Mouse (Mus musculus): ENCODE data around the gene Stum. TPM values are rescaled to one million over a fixed set of nuclear protein-coding genes. Genes with fewer than 3 reads are reported as not detected.

Gene Stum
- total RNA-seq, 2 experiments from 2014 or later: 298 to 309 TPM

DNA sequence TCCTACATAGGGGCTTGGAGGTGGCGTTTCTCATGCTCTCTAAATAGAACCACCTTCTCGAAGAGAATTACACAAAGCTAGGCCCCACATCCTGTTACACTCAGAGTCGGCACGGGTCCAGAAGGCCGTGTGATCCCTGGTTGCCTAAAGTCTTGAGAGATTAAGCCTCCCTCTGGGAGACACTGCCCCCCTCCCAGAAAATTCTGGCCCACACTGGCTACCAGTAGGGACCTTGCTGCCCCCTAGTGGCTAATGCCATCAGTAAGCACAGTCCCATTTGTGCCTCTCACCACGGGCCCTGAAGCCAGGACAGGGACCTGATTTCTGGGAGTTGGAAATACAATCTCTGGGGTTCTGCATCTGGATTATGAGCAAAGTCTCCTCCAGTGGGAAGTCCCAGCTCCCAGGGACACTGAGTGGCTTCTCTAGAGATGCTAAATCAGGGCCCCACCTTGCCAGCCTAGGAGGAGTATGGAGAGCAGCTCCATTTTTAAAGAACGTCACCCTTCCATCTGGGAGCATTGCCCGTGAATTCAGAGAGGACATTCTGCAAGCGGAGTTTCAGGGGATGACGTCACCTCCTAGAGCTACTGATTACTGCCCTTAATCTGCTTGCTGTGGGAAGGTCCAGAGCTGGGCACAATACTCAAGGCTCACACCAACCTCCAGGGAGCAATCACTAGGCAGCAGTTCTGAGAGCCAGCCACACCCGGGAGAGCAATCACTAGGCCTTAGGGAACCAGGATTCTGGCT, 61.1 kb downstream of the Stum start:
- DNase-seq (ENCODE audit: low spot score in 2 of 2): peak; percentile 73 to 81
- peak overlapping the region; percentile 59 for H3K27ac ChIP-seq
- H3K4me3 ChIP-seq: no peak overlapping the region
- TF ChIP-seq CTCF (conservative IDR thresholded peaks at IDR 0.05): peak; percentile 97

DNA sequence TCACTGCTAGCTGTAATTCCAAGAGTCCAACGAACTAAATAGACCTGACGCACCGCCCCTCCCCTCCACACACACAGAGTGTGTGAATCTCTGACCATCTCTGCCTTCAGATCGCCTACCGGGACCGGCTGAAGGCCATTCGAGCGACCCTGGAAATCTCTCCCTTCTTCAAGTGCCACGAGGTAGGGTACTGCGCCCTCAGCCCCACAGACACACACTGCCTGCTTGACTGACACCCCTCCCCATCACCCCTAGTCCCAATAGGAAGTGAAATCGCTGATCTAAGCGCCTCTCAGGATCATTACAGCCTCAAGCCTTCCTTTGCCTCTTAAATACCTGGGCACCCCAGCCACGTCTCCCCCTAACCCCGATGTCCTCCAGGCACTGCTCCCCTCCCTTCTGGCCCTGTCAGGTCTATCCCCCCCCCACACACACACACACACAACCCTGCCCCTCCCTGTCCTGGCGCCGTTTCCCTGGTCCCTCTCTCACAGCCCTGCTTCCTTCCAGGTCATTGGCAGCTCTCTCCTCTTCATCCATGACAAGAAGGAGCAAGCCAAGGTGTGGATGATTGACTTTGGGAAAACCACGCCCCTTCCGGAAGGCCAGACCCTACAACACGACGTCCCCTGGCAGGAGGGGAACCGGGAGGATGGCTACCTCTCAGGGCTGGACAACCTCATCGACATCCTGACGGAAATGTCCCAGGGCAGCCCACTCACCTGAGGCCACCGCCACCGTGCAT, 62.0 kb downstream of the Stum start:
- TF ChIP-seq CTCF (conservative IDR thresholded peaks at IDR 0.05): no peak
- no peak for DNase-seq (ENCODE audit: low spot score in 2 of 2)
- Histone ChIP-seq H3K4me3 (no peak overlapping the region), H3K27ac (peak overlapping the region; percentile 65)

DNA sequence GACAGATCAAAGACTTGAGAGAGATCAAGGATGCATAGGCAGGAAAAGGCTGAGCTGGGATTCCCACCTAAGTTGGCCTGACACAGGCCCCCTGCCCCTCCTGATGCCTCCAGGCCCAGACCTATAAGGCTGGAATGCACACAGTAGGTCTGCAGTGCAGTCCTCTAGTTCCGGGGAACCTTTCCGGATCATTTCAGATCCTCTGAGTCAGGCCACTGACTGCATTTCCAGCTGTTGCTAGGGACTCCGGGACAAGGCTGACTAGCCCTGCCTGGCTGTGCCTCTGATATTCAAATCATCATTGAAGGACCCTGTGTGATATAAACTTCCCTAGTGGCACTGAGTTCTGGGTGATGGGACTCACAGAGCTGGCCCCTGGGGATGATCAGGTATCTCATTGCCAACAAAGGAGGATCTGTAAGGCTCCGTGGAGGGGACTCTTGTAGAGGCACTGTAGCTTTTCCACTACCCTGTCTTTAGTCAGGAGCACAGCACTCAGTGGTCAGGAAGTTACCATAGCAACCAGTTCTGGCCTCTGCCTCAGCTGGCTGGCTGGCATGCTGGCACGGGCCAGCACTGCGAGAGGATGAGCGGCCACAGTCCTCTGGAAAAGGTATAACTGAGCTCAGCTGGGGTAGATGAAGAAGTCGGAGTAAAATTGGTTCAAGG, 62.7 kb downstream of the Stum start:
- TF ChIP-seq CTCF (conservative IDR thresholded peaks at IDR 0.05): peak; percentile 13; the same call in 1 of the 2 replicates
- DNase-seq (ENCODE audit: low spot score in 2 of 2): peak in 1 of 2 experiments; percentile 39
- H3K27ac ChIP-seq: peak overlapping the region; percentile 65
- no peak overlapping the region for H3K4me3 ChIP-seq

DNA sequence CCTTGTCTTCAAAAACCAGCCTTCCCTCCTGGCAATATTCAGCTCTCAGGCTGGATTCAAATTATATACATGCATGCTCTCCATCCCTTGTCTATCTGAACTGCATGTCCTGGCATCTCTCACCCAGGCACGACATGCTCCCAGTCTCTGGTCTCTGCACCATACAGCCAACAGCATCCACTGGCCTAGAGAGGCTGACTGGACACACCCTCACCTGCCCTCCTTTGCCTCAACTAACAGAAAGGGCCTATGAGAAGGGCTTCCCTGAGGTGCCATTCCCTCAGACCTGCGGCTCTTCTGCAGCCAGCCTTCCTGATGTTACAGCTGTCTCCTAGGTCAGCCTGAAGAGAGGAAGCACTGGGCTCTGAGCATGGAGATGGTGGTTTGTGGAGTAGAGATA, 64.2 kb downstream of the Stum start:
- TF ChIP-seq CTCF (conservative IDR thresholded peaks at IDR 0.05): no peak
- Histone ChIP-seq H3K4me3 (no peak overlapping the region), H3K27ac (no peak overlapping the region)
- no peak for DNase-seq (ENCODE audit: low spot score in 2 of 2)

DNA sequence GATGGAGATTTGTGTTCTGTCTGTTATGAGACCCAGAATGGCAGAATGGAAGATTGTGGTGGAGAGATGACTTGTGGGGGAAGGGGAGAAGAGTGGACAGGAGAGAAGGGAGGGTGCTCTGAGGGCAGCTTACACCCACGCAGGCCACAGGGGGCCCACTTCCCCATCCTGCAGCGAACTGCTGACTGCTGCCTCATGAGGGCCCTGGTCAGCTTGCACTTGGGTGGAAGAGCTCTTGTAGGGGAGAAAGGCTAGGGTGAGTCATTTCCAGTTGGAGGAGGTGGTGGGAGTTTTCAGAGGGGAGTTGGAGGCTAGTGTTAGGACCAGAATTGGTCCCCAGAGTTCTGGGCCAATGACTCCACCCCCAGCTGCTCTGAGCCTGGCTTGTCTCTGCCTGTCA, 66.2 kb downstream of the Stum start:
- Histone ChIP-seq H3K4me3 (no peak overlapping the region), H3K27ac (no peak overlapping the region)
- DNase-seq (ENCODE audit: low spot score in 2 of 2): no peak
- TF ChIP-seq CTCF (conservative IDR thresholded peaks at IDR 0.05): 0 out of 2 replicates have a peak, but pooled peaks have one; percentile 8

DNA sequence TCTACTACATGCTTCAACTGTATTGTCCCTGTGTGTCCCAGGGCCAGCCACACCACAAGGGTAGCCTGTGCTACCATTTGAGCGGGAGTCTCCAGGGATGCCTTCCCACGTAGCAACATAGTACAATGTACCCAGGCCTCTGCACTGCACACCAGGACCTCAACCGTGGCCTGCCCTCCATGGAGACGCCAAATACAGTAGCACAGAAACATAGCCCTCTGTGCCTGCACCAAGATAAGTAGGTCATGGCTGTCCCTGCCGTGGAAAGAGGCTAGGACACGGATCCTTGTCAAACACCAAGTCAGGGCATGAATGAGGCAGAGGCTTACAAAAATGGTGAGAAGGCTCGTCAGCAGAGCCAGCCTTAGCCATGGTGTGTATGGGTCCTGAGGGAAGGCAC, 67.5 kb downstream of the Stum start:
- no peak overlapping the region for H3K4me3 ChIP-seq
- TF ChIP-seq CTCF (conservative IDR thresholded peaks at IDR 0.05): no peak
- no peak for DNase-seq (ENCODE audit: low spot score in 2 of 2)
- H3K27ac ChIP-seq: no peak overlapping the region

DNA sequence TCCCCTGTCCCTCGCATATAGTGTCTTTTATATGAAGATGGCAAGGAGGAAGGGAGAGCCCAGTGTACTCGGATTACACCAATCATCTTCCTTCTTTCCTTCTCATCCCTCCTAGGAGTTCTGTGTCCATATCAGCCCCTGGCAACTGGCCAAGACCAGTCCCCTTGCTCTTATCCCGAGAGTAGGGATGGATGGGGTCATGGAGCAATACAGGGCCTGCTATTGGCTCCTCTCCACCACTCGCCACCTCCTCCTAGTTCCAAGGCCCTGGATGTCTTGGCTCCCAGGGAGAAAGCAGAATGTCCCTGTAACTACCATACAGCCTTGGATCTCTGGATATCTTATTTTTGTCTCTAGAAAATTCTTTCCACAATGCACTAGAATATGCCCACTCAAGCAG, 68.2 kb downstream of the Stum start:
- no peak for TF ChIP-seq CTCF (conservative IDR thresholded peaks at IDR 0.05)
- Histone ChIP-seq H3K4me3 (no peak overlapping the region), H3K27ac (no peak overlapping the region)
- no peak for DNase-seq (ENCODE audit: low spot score in 2 of 2)

DNA sequence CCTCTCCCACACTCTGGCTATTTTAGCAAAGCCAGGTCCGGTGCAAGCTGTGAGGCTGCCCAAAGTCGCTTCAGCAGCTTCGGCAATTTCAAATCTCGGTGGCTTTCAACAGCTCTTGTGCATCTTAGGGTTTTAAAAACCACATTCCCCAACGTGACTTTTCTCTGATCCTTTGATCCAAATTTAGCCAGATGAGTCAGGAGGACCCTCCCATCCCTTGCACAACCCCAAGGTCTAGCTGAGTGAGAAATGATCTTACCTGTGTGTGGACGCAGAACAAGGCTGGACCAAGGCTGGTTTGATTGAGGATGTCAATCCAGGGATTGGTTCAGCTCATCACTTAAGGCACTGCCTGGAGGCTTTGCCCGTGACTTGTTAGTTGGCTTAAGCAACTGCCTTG, 73.0 kb downstream of the Stum start:
- TF ChIP-seq CTCF (conservative IDR thresholded peaks at IDR 0.05): no peak
- Histone ChIP-seq H3K27ac (peak overlapping the region; percentile 71; the same call in 1 of the 2 replicates), H3K4me3 (no peak overlapping the region)
- DNase-seq (ENCODE audit: low spot score in 2 of 2): no peak

DNA sequence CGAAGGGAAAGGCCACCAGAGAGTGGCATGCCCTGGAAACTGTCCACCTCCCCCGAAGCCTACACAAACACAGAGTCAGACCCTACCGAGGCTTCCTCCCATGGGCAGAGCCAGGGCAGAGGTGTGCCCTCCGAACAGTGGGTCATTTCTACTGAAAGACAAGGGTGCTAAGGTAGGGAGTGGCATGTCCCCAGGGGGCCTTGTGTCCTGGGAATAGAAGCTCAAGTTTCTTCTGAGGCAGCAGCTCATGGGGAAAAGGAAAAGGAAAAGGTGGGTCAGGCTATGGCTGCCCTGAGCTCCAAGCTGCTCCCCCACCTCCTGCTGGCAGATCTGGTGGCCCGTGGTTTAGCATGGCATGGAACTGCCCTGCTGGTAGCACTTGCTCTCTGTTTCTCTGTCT, 73.5 kb downstream of the Stum start:
- DNase-seq (ENCODE audit: low spot score in 2 of 2): no peak
- Histone ChIP-seq H3K27ac (peak overlapping the region; percentile 71), H3K4me3 (no peak overlapping the region)
- 0 out of 2 replicates have a peak, but pooled peaks have one; percentile 3 for TF ChIP-seq CTCF (conservative IDR thresholded peaks at IDR 0.05)

DNA sequence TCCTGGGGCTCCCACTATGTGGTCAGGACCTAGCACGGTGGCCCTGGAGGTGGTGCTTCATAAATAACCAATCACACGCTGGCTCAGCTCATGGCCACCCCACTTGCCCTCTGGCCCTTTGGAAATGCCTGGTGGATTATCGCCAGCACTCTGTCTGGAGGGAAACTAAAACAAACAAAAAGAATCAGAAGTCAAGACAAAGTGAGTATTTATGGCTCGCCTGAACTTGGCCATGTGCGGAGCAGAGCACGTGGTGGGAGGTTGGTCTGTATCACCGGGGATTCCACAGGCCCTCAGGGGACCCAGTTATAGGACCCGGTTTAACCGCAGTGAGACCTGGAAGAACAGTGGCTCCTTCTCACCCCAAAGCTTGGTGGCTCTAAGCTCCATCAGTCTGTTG, 74.5 kb downstream of the Stum start:
- no peak for DNase-seq (ENCODE audit: low spot score in 2 of 2)
- H3K4me3 ChIP-seq: no peak overlapping the region
- TF ChIP-seq CTCF (conservative IDR thresholded peaks at IDR 0.05): no peak
- peak overlapping the region; percentile 71 for H3K27ac ChIP-seq

DNA sequence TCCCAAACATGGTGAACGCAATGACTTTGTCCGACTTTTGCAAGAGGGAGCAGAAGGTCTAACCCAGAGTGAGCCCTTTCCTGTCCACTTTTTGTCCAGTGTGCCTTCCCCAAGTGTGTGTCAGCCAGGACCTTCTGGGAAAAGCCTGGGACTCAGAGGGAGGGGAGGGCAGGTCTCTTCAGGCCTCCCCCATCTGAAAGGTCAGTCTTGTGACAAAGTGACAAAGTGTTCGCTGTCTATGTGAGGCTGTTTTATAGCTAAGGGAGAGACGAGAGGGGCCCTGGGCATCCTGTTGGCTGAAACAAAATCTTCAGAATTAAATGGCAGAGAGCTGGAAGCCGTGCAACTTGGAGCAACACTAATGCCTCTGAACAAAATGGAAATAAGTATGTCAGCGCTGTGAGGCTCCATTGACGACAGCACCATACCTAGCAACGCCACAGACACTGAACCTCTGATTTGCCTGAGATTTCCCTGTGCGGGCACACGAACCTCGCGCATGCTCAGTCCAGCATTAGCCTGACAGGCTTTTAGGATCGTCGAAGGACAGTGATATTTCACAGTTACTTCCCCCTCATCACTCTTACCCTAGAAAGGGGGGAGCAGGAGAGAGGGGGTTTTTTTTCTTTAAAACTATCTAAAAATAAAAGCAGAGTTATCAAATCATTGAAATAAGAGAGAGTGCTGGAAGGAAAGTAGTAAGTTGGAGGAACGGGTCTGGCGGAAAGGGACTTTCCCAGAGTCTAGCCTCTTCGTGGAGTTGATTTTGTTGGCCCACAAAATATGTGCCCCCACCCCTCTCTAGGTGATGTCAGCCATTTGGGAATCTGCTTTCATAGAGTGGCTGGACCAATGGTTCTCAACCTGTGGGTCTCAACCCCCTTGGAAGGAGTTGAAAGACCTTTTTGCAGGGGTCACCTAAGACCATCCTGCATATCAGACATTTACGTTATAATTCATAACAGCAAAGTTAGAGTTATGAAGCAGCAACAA, 75.3 kb downstream of the Stum start:
- DNase-seq (ENCODE audit: low spot score in 2 of 2): no peak
- no peak for TF ChIP-seq CTCF (conservative IDR thresholded peaks at IDR 0.05)
- no peak overlapping the region; the same call in 1 of the 2 replicates for H3K4me3 ChIP-seq
- peak overlapping the region; percentile 71 for H3K27ac ChIP-seq

DNA sequence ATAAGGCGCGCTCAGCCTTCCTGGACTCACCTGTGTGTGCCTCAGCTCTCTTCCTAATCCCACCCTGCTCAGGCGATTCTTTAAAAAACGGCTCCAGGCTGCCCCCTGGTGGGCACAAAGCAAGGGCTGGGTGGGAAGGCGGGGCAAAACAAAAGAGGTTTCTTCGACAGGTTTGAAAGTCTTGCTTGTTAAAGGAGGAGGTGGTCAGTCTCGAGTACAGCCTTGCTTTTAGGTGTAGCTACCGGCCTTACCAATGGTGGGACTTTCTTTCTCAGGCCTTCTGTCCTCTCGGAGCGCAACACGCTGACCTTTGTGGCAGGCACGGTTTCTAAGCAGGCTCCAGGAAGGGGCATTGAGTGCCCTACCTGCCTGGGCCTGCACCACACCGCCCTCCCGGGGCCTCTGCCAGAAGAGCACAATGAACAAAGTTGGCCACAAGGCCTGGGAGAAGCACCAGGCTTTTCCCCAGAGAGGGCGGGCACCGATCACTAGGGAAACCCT, 76.1 kb downstream of the Stum start:
- DNase-seq (ENCODE audit: low spot score in 2 of 2): peak in 1 of 2 experiments; percentile 63
- Histone ChIP-seq H3K4me3 (peak overlapping the region; percentile 27; the same call in 1 of the 2 replicates), H3K27ac (peak overlapping the region; percentile 71)
- peak; percentile 89 for TF ChIP-seq CTCF (conservative IDR thresholded peaks at IDR 0.05)
